Mouse (Mus musculus): ENCODE measurements around the gene Abcg2.

Gene Abcg2

GRCm38 (mm10) chr6:58639391-58639790 is 55.1 kb downstream of the Abcg2 start:
- no peak for DNase-seq

DNA sequence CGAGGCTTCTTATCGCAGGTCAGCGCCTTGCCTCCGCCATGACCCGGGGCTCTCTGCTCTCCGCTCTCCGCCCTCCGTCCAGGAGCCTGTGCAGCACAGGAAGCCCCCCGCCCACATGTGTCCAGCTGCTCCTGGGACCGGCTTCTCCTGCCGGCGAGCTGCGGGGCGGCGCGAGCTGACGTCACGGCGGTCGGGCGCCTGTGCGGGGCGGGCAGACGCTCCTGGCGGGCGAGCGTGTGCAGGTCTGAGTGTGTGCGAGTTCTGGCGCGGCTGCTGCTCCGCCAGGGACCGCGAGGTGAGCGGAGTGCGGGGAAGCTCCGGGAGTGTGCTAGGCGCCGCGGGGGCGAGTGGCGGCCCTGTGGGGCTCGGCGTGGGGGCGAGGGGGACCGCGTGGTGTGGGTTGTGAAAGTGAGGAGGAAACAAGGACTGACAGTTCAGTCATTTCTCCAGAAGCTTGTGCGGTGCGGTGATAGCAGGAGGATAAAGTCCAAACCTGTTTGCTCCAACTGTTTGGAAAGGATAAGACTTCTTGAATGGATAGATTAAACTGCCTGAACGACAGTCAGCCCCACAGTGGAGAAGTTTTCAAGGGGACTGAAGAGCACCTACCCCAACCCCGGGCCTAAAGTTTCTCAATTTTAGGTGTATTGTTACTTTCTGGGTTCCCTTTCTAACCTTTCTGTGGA is 56.2 kb downstream of the Abcg2 start:
- peak; percentile 37 to 46 for DNase-seq

- DNase-seq = no peak
Measured at GRCm38 (mm10) chr6:58641056-58641799, 56.9 kb downstream of the Abcg2 start.

DNA sequence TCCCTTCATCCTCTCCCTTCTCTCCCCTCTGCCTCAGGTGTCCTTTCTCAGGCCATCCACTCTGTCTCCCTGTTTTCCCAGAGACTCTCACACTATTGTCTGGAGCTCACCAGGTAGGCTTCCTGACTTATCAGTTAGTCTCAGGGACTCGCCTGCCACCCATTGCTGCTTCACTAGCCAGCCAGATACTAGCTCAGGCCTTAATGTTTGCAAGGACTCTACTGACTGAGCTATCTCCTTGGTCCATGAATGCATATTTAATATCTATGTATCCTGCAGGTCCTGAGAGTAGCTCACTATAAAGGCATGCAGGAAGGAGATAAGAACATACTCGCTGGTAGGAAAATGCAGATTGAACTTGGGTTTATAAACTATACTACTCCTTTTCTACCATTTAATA is 57.9 kb downstream of the Abcg2 start:
- no peak for DNase-seq

- no peak for DNase-seq
Measured at GRCm38 (mm10) chr6:58644586-58644985, 60.3 kb downstream of the Abcg2 start.

GRCm38 (mm10) chr6:58648100-58648749 is 63.9 kb downstream of the Abcg2 start:
- DNase-seq = no peak

GRCm38 (mm10) chr6:58650136-58650535 is 65.8 kb downstream of the Abcg2 start:
- DNase-seq = no peak

GRCm38 (mm10) chr6:58651038-58651437 is 66.7 kb downstream of the Abcg2 start:
- no peak for DNase-seq

GRCm38 (mm10) chr6:58660951-58661575 is 76.7 kb downstream of the Abcg2 start:
- no peak for DNase-seq

DNA sequence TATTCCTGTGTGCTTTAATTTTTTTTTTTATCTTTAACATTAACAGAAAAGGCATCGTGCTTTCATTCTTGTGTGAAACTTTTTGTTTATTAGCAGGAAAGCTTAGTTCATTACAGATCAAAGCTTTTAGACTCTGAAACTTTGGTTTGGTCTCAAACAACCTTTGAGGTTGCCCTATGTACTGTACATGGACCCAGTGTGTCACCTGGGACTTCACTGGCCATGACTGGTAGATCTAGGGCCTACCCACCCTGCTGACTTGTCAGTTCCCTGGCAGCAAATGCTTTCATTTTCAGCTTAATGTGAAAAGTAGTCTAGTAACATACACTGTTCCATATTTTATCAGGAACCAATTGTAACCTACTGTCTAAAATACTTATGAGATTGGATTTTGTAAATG is 93.5 kb downstream of the Abcg2 start:
- DNase-seq = no peak

GRCm38 (mm10) chr6:58678530-58678929 is 94.2 kb downstream of the Abcg2 start:
- no peak for DNase-seq

DNA sequence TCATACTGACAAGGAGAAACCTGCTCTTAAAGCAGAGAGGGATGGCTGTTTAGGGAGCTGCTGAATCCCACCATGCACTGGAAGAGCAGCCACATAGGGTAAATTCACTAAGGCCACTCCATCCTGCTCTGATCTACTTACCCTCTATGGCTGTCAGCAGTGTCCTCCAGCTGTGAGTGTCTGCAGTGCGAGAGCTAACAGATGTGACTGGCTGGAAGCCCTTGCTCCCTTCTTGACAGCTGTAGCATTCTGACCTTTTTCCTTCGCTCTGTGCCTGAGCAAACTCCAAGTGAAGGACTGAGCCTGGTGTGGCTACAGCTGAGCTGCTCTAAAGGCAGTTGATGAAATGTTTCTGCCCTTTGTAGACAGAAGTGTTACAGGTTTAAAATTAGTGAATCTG is 107.3 kb downstream of the Abcg2 start:
- DNase-seq = no peak

DNA sequence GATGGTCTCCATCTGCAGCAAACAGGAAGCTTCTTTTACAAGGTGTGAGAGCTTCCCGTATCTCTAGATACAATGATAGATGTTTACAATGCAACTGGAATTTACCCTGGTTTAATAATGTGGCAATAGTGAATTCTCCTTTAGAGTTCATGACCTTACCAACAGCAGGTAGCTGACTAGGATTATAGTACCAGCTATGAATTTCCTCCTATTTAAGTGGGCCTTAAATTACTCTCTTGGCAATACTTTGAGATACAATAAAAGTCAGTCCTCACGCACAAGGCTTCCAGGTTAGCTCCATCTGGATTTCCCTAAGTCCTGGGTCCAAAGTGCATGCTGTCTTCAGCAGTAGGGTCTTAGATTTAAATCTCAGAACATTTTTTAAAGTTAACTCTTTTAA is 109.9 kb downstream of the Abcg2 start:
- no peak for DNase-seq

GRCm38 (mm10) chr6:58694765-58695164 is 110.4 kb downstream of the Abcg2 start:
- no peak for DNase-seq

DNA sequence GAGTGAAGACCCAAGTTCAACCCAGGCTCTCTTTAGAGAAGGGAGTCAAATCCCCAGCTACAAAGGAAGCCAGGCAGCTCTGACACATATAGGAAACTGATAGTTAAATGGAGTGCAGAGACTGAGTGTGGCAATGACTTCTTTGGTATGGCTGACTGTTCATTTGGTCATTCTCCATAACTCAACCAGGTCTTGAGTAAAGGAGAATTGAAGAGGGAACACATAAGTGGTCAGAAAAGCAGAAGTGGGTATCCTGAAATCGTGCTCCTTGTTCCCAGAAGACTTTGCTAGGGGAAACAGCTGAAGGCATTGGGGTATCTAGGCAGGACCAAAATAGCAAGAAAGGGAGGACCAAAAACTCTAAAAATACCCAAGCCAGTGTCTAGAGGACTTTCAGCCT is 126.0 kb downstream of the Abcg2 start:
- no peak for DNase-seq

- DNase-seq = no peak
Measured at GRCm38 (mm10) chr6:58711909-58712308, 127.6 kb downstream of the Abcg2 start.

- no peak for DNase-seq
Measured at GRCm38 (mm10) chr6:58733851-58734250, 149.5 kb downstream of the Abcg2 start.

DNA sequence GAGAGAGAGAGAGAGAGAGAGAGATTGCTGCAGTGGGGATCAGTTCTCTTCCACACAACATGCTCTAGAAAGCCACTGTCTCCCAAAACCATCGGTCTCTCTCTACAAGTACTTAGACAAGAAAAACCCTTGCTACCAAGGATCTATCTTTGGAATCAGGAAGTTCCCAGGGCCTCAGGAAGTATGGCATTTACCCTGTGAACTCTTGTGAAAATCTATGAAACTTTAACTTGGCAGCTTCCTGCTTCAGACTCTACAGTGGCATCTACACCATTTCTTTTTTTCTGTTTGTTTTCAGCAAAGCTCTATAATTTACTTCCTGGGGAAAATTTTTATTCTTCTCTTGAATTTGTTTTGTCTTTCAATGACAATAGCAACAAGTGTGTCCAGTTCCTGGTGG is 150.8 kb downstream of the Abcg2 start:
- no peak for DNase-seq
